Mouse (Mus musculus): Measurements from ENCODE around the gene R3hdm4. TPM values are rescaled to one million over a fixed set of nuclear protein-coding genes. Genes with fewer than 3 reads are reported as not detected.

R3hdm4 gene
- polyA plus RNA-seq, 1 experiment from 2014 or later = 131 TPM

DNA sequence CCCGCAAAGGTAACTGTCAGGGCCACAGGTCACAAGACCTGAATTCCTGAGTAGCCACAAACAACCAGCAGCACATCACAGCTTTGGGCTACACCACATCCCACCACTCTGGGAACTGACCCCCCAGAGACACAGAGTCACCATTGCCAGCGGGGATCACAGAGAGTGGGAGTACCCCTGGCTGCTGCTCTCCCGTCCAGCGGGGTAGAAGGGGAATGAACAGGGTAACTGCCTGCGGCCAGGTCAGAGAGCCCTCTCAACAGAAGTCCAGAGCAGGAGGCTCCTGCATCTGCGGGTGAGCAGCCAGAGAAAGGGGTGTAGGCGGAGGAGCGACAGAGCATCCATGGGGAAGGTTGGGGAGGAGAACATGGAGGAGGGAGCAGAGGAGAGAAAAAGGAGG lies 4.9 kb downstream of the R3hdm4 start:
- Histone ChIP-seq H3K4me2 (replicated peaks; ENCODE audit: low read depth, low read length) (peak overlapping the region; percentile 92), H3K27ac (ENCODE audit: low read depth, low read length) (no peak overlapping the region), H3K4me1 (replicated peaks; ENCODE audit: control insufficient read depth, insufficient read depth, low read length) (peaks cover 20% of the 10 kb centered on the region), H3K9me3 (ENCODE audit: control insufficient read depth, low read length) (no peaks in the 10 kb centered on the region), H3K9ac (ENCODE audit: low read depth, low read length) (peak overlapping the region; percentile 91), H3K4me3 (ENCODE audit: low read depth, low read length) (peak overlapping the region; percentile 82), H3K36me3 (ENCODE audit: control insufficient read depth, insufficient read depth, low read length) (no peaks in the 10 kb centered on the region), H3K27me3 (ENCODE audit: control insufficient read depth, insufficient read depth, low read length) (peaks cover 38% of the 10 kb centered on the region)
- WGBS = 5% methylated on average over 8 of the region's 8 CpGs
- no peak; the same call in 1 of the 2 replicates for ATAC-seq (ENCODE audit: low FRiP score)
- no peak for DNase-seq (ENCODE audit: low spot score)

- Histone ChIP-seq H3K9ac (ENCODE audit: low read depth, low read length) (no peak overlapping the region), H3K36me3 (ENCODE audit: control insufficient read depth, insufficient read depth, low read length) (no peaks in the 10 kb centered on the region), H3K4me1 (replicated peaks; ENCODE audit: control insufficient read depth, insufficient read depth, low read length) (peaks cover 14% of the 10 kb centered on the region), H3K27me3 (ENCODE audit: control insufficient read depth, insufficient read depth, low read length) (peaks cover 27% of the 10 kb centered on the region), H3K9me3 (ENCODE audit: control insufficient read depth, low read length) (no peaks in the 10 kb centered on the region), H3K27ac (ENCODE audit: low read depth, low read length) (no peak overlapping the region), H3K4me3 (ENCODE audit: low read depth, low read length) (no peak overlapping the region), H3K4me2 (replicated peaks; ENCODE audit: low read depth, low read length) (peak overlapping the region; percentile 6; the same call in 1 of the 2 replicates)
- DNase-seq (ENCODE audit: low spot score) (no peak), ATAC-seq (ENCODE audit: low FRiP score) (no peak)
- 79% methylated on average over 7 of the region's 7 CpGs for WGBS
Observed at GRCm38 (mm10) chr10:79914948-79915596, 5.9 kb downstream of the R3hdm4 start.

- WGBS = 79% methylated on average over 9 of the region's 11 CpGs
- Histone ChIP-seq H3K9ac (ENCODE audit: low read depth, low read length) (no peak overlapping the region), H3K4me2 (replicated peaks; ENCODE audit: low read depth, low read length) (no peak overlapping the region; the same call in 1 of the 2 replicates), H3K4me3 (ENCODE audit: low read depth, low read length) (peak overlapping the region; percentile 10; the same call in 1 of the 2 replicates), H3K36me3 (ENCODE audit: control insufficient read depth, insufficient read depth, low read length) (no peaks in the 10 kb centered on the region), H3K4me1 (replicated peaks; ENCODE audit: control insufficient read depth, insufficient read depth, low read length) (peaks cover 12% of the 10 kb centered on the region), H3K9me3 (ENCODE audit: control insufficient read depth, low read length) (no peaks in the 10 kb centered on the region), H3K27me3 (ENCODE audit: control insufficient read depth, insufficient read depth, low read length) (peaks cover 20% of the 10 kb centered on the region), H3K27ac (ENCODE audit: low read depth, low read length) (no peak overlapping the region)
- no peak for ATAC-seq (ENCODE audit: low FRiP score)
- no peak for DNase-seq (ENCODE audit: low spot score)
Observed at GRCm38 (mm10) chr10:79914131-79914947, 6.7 kb downstream of the R3hdm4 start.

DNA sequence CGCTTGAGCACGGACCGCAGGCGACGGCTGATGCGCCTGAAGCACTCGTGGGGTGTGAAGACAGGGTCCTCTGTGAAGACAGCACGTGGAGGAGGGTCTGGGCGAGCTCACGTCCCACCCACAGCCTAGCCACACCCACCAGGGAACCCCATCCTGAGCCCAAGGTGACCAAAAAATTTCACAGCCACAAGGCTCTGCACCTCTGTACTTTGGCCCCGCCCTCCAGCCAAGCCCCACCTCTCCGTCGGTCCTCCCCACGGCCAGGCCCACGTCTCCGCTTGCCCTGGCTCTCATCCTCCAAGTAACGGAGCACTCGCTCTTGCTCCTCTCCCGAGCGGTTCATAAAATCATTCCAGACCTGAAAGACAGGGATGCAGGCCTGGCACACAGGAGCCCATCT lies 8.6 kb downstream of the R3hdm4 start:
- H3K27ac ChIP-seq (ENCODE audit: low read depth, low read length) = no peak overlapping the region
- peaks cover 8% of the 10 kb centered on the region for H3K4me1 ChIP-seq (replicated peaks; ENCODE audit: control insufficient read depth, insufficient read depth, low read length)
- ATAC-seq (ENCODE audit: low FRiP score) (no peak), DNase-seq (ENCODE audit: low spot score) (no peak)
- peaks cover under 1% of the 10 kb centered on the region for H3K27me3 ChIP-seq (ENCODE audit: control insufficient read depth, insufficient read depth, low read length)
- H3K4me2 ChIP-seq (replicated peaks; ENCODE audit: low read depth, low read length) = no peak overlapping the region
- no peak overlapping the region for H3K9ac ChIP-seq (ENCODE audit: low read depth, low read length)
- H3K36me3 ChIP-seq (ENCODE audit: control insufficient read depth, insufficient read depth, low read length) = no peaks in the 10 kb centered on the region
- H3K4me3 ChIP-seq (ENCODE audit: low read depth, low read length) = no peak overlapping the region
- 71% methylated on average over 20 of the region's 20 CpGs for WGBS
- H3K9me3 ChIP-seq (ENCODE audit: control insufficient read depth, low read length) = no peaks in the 10 kb centered on the region

DNA sequence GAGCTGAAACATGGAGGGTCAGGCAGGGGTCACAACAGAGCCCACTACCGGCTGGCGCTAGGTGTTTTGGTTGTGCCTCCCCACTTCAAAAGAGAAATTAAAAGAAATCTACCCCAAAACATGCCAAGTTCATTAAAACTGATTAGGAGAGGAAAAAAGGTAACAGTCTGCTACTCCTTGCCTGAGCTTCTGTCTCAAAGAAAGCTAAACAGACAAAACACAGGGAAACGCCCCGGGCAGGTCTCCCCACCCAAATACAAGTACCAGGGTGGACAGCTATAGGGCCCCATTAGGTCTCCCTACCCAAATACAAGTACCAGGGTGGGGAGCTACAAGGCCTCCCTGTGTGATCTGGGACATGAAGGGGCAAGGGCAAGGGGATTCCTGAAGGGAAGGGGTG lies 10.5 kb downstream of the R3hdm4 start, which contains the start of gene Gm26602:
Gm26602 (plus strand) TSS at position 301 of the 400 bp plus-strand sequence.
- Histone ChIP-seq H3K27me3 (ENCODE audit: control insufficient read depth, insufficient read depth, low read length) (no peaks in the 10 kb centered on the region), H3K9me3 (ENCODE audit: control insufficient read depth, low read length) (no peaks in the 10 kb centered on the region), H3K27ac (ENCODE audit: low read depth, low read length) (no peak within 1 kb of the TSS), H3K4me2 (replicated peaks; ENCODE audit: low read depth, low read length) (no peak within 1 kb of the TSS), H3K4me1 (replicated peaks; ENCODE audit: control insufficient read depth, insufficient read depth, low read length) (0 out of 2 replicates have a peak, but pooled peaks cover 4% of the 10 kb centered on the region), H3K4me3 (ENCODE audit: low read depth, low read length) (no peak within 1 kb of the TSS), H3K36me3 (ENCODE audit: control insufficient read depth, insufficient read depth, low read length) (no peaks in the 10 kb centered on the region), H3K9ac (ENCODE audit: low read depth, low read length) (no peak within 1 kb of the TSS)
- ATAC-seq (ENCODE audit: low FRiP score) (no peak), DNase-seq (ENCODE audit: low spot score) (no peak)
- 92% methylated on average over 4 of the region's 4 CpGs for WGBS

DNA sequence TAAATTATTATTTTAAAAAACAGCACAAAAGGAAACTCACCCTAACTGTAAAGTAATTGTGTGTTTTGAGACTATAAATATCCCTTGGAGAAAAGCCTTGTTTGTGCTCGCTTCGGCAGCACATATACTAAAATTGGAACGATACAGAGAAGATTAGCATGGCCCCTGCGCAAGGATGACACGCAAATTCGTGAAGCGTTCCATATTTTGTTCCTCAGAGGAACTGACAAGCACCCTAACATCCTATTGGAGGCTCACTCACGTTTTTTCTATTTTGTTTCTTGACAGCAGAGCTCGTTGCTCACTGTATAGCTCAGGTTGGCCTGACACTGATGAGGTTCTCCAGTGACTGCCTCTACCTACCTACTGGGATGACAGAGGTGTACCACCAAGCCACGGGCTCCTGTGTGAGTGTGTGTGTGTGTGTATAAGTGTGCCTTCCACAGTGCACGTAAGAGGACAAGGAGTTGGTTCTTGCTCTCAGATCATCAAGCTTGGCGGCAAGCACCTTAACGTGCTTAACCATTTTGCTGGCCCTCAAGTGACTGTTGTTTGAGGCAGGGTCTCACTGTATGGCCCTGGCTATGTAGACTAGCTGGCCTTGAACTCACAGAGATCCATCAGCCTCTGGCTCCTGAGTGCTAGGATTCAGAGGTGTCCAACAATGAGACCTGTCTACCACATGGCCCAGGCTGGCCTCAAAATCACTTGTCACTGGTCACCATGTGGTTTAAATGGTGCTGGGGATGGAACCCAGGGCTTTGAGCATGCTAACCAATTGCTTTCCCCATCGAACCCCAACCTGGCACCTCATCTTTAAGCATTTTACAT lies 11.7 kb downstream of the R3hdm4 start:
- ATAC-seq (ENCODE audit: low FRiP score) (peak; percentile 60; the same call in 1 of the 2 replicates), DNase-seq (ENCODE audit: low spot score) (peak; percentile 57)
- Histone ChIP-seq H3K4me1 (replicated peaks; ENCODE audit: control insufficient read depth, insufficient read depth, low read length) (no peaks in the 10 kb centered on the region), H3K4me3 (ENCODE audit: low read depth, low read length) (no peak overlapping the region), H3K27me3 (ENCODE audit: control insufficient read depth, insufficient read depth, low read length) (no peaks in the 10 kb centered on the region), H3K27ac (ENCODE audit: low read depth, low read length) (peak overlapping the region; percentile 96), H3K36me3 (ENCODE audit: control insufficient read depth, insufficient read depth, low read length) (no peaks in the 10 kb centered on the region), H3K9ac (ENCODE audit: low read depth, low read length) (no peak overlapping the region; the same call in 1 of the 2 replicates), H3K4me2 (replicated peaks; ENCODE audit: low read depth, low read length) (no peak overlapping the region; the same call in 1 of the 2 replicates), H3K9me3 (ENCODE audit: control insufficient read depth, low read length) (no peaks in the 10 kb centered on the region)
- WGBS = 24% methylated on average over 14 of the region's 14 CpGs

DNA sequence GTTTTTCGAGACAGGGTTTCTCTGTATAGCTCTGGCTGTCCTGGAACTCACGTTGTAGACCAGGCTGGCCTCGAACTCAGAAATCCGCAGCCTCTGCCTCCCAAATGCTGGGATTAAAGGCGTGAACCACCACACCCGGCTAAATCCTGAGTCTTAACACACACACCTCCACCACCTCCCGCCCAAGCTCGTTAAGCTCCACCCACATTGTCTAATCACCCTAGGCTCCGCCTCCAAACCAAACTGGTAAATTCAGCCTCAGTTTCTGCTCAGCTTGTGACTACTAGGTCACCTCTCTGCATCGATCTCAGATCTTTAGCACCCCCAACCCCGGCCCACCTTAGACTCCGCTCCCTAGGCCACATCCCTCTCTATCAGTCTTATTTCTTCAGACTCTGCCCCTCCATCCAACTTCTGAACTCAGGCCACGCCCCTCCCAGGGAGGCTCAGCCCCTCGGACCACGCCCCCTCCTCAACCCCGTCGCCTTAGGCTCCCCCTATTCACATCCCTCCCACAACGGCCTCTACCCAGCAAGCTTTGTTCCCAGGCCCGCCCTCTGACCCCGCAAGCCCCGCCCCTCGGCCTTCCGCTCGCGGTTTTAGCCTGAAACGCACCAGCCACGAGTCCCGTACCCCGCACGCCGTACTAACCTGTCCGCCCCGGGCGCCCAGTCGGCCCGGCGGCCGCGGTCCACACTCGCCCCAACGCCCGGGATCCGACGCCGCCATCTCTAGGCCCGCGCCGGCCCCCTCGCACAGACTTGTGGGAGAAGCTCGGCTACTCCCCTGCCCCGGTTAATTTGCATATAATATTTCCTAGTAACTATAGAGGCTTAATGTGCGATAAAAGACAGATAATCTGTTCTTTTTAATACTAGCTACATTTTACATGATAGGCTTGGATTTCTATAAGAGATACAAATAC lies 12.6 kb downstream of the R3hdm4 start, which contains the start of gene Med16:
Med16 (minus strand) TSS at position 757 of the 925 bp plus-strand sequence.
- ATAC-seq (ENCODE audit: low FRiP score) = peak; percentile 95
- Histone ChIP-seq H3K4me1 (replicated peaks; ENCODE audit: control insufficient read depth, insufficient read depth, low read length) (no peaks in the 10 kb centered on the region), H3K27ac (ENCODE audit: low read depth, low read length) (peak within 1 kb of the TSS; percentile 96), H3K9ac (ENCODE audit: low read depth, low read length) (peak within 1 kb of the TSS; percentile 85), H3K4me3 (ENCODE audit: low read depth, low read length) (peak within 1 kb of the TSS; percentile 65), H3K27me3 (ENCODE audit: control insufficient read depth, insufficient read depth, low read length) (no peaks in the 10 kb centered on the region), H3K36me3 (ENCODE audit: control insufficient read depth, insufficient read depth, low read length) (no peaks in the 10 kb centered on the region), H3K4me2 (replicated peaks; ENCODE audit: low read depth, low read length) (peak within 1 kb of the TSS; percentile 42), H3K9me3 (ENCODE audit: control insufficient read depth, low read length) (no peaks in the 10 kb centered on the region)
- 2% methylated on average over 52 of the region's 52 CpGs for WGBS
- peak; percentile 97 for DNase-seq (ENCODE audit: low spot score)
